Mouse (Mus musculus) cerebellum, adult (tissue): ENCODE data around the gene Ccdc51.
"Not testable (repeated sequence)": the region's sequence is repeated elsewhere in the genome, so short reads cannot be mapped to it uniquely, and the experiment has no call there.

Experiments
- ATAC-seq: cut with Nextera tagmentation; 2 replicates; pipeline ENCODE4 v1.9.2; 2017; ENCODE audit warnings: mild to moderate bottlenecking, moderate library complexity, mixed read lengths; ENCODE audit not compliant: insufficient number of reproducible peaks, low FRiP score, low TSS enrichment

Gene Ccdc51

GRCm38 (mm10) chr9:109118106-109118505, 35.8 kb downstream of the Ccdc51 start:
- ATAC-seq = no peak

- no peak for ATAC-seq
Measured at GRCm38 (mm10) chr9:109119571-109119970, 37.3 kb downstream of the Ccdc51 start.

- ATAC-seq = no peak
Measured at GRCm38 (mm10) chr9:109120956-109121355, 38.7 kb downstream of the Ccdc51 start.

GRCm38 (mm10) chr9:109122553-109123085, 40.3 kb downstream of the Ccdc51 start:
- ATAC-seq = no peak

- no peak for ATAC-seq
Measured at GRCm38 (mm10) chr9:109123266-109123665, 41.0 kb downstream of the Ccdc51 start.

- no peak for ATAC-seq
Measured at GRCm38 (mm10) chr9:109124164-109124563, 41.9 kb downstream of the Ccdc51 start.

GRCm38 (mm10) chr9:109125043-109125442, 42.8 kb downstream of the Ccdc51 start:
- ATAC-seq = no peak

GRCm38 (mm10) chr9:109125481-109125880, 43.2 kb downstream of the Ccdc51 start:
- no peak for ATAC-seq

GRCm38 (mm10) chr9:109127076-109127475, 44.8 kb downstream of the Ccdc51 start:
- ATAC-seq = no peak

GRCm38 (mm10) chr9:109128211-109128610, 45.9 kb downstream of the Ccdc51 start:
- ATAC-seq = no peak

GRCm38 (mm10) chr9:109130076-109130475, 47.8 kb downstream of the Ccdc51 start:
- ATAC-seq = no peak

GRCm38 (mm10) chr9:109140414-109140813, 58.1 kb downstream of the Ccdc51 start:
- not testable (repeated sequence) for ATAC-seq
